Mouse (Mus musculus) cerebellum, adult 2 months (tissue): Measurements from ENCODE around the gene 4930426L09Rik.

Experiments used
- CTCF ChIP-seq: fragments of 200-500 bp; IDR thresholded peaks from 2 replicates; pipeline ENCODE4 v1.5.1; 2011; ENCODE audit warnings: low read depth, mild to moderate bottlenecking, control low read depth, low read length, moderate library complexity, borderline replicate concordance; ENCODE audit not compliant: insufficient read depth
- POLR2A ChIP-seq: fragments of 200-500 bp; IDR thresholded peaks from 2 replicates; pipeline ENCODE4 v1.6.1; 2011; ENCODE audit warnings: low read length, control low read depth, borderline replicate concordance; ENCODE audit not compliant: insufficient read depth

DNA sequence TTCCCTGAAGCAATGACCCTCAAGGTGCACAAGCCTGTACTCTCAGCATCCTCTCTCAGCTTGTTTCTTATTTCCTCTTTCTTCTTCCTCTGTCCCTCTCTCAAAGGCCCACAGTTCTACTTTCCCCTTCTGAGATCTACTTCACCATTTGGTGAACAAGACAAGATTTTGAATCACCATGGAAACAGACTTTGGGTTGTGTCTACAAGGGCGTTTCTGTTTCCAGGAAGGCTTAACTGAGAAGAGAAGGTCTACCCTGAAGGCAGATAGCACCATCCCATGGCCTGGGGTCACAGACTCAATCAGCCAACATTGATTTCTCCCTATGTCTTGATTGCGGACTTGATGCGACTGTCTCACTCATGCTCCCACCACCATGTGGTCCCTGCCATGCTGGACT lies 9.3 kb upstream of the 4930426L09Rik start:
- no peak for TF ChIP-seq CTCF
- TF ChIP-seq POLR2A = no peak
